Mouse (Mus musculus) embryonic facial prominence, embryonic 15.5 days (tissue): ENCODE results near the gene Rnf167. TPM values are rescaled to one million over a fixed set of nuclear protein-coding genes. Genes with fewer than 3 reads are reported as not detected.

ENCODE experiments used
- ATAC-seq: fragments of 200-750 bp; cut with Nextera tagmentation; 2 replicates; pipeline ENCODE4 v1.8.0; 2017; ENCODE audit warnings: low read depth, moderate TSS enrichment; ENCODE audit not compliant: insufficient number of reproducible peaks, low FRiP score, low TSS enrichment
- H3K27ac ChIP-seq: fragments of 300-500 bp; sonication (generic); replicated peaks from 2 replicates; pipeline ENCODE4 v1.5.1; 2015; ENCODE audit warnings: mild to moderate bottlenecking, inconsistent platforms
- H3K27me3 ChIP-seq: fragments of 300-500 bp; sonication (generic); 2 replicates; pipeline ENCODE4 v1.6.1; 2015; ENCODE audit warnings: inconsistent platforms
- H3K36me3 ChIP-seq: fragments of 300-500 bp; sonication (generic); 2 replicates; pipeline ENCODE4 v1.6.1; 2015; ENCODE audit warnings: mild to moderate bottlenecking, inconsistent platforms
- H3K4me1 ChIP-seq: fragments of 300-500 bp; sonication (generic); 2 replicates; pipeline ENCODE4 v1.6.1; 2015; ENCODE audit warnings: inconsistent platforms
- H3K4me2 ChIP-seq: fragments of 300-500 bp; sonication (generic); replicated peaks from 2 replicates; pipeline ENCODE4 v1.6.1; 2015; ENCODE audit warnings: mild to moderate bottlenecking, inconsistent platforms
- H3K4me3 ChIP-seq: fragments of 300-500 bp; sonication (generic); replicated peaks from 2 replicates; pipeline ENCODE4 v1.5.1; 2015; ENCODE audit warnings: mild to moderate bottlenecking, inconsistent platforms
- H3K9ac ChIP-seq: fragments of 300-500 bp; sonication (generic); 2 replicates; pipeline ENCODE4 v1.6.1; 2015; ENCODE audit warnings: inconsistent platforms
- H3K9me3 ChIP-seq: fragments of 300-500 bp; sonication (generic); replicated peaks from 2 replicates; pipeline ENCODE4 v1.6.1; 2016; ENCODE audit warnings: inconsistent platforms
- WGBS: fragments of 180-500 bp; shearing (Covaris S2); methylation state at CpG from one replicate; pipeline ENCODE4 v1.1.7; 2015; 5-methylcytosine and 5-hydroxymethylcytosine counted together
- polyA plus RNA-seq: library from polyadenylated mRNA; unstranded; fragments of >200 nt; fragmentation: Nextera tagmentation; extraction: Ambion mirVana; gene quantifications from 2 replicates; pipeline ENCODE4 v1.2.1, GENCODE M21; 2015

The Rnf167 gene
- polyA plus RNA-seq, 1 experiment from 2014 or later = 147 TPM

DNA sequence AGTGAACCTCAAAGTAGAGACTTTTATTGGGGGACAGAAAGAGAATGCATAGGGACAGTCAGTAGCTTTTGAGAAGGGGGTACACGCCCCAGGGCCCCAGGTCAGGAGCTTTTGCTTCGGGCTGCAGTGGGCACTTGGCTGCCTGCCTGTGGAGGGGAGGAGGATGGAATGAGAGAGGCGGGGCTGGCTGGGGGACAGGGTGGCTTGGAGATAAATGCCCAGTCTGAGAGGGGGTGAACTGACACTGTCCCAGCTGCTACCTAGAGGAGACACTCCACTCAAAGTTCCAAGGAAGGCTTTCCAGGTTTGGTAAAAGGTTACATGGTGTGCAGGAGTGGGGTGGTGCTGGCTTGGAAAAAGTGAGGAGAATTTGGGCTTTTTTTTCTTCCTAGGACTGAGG, 9.9 kb downstream of the Rnf167 start, which contains the start of gene Eno3:
TSS of gene Eno3 (plus strand) at position 239 of the 400 bp plus-strand sequence.
- Histone ChIP-seq H3K9me3 (no peaks in the 10 kb centered on the region), H3K36me3 (peaks cover 21% of the 10 kb centered on the region), H3K27me3 (no peaks in the 10 kb centered on the region), H3K4me1 (peaks cover 44% of the 10 kb centered on the region), H3K9ac (peak within 1 kb of the TSS; percentile 29), H3K27ac (peak within 1 kb of the TSS; percentile 99), H3K4me3 (peak within 1 kb of the TSS; percentile 100), H3K4me2 (peak within 1 kb of the TSS; percentile 91)
- ATAC-seq = no peak
- WGBS = 14% methylated on average over 3 of the region's 3 CpGs

GRCm38 (mm10) chr11:70657573-70657972, 10.5 kb downstream of the Rnf167 start:
- peaks cover 38% of the 10 kb centered on the region for H3K4me1 ChIP-seq
- H3K27me3 ChIP-seq = no peaks in the 10 kb centered on the region
- no peak for ATAC-seq
- peak overlapping the region; percentile 5; the same call in 1 of the 2 replicates for H3K4me3 ChIP-seq
- H3K36me3 ChIP-seq = peaks cover 21% of the 10 kb centered on the region
- no peaks in the 10 kb centered on the region for H3K9me3 ChIP-seq
- no peak overlapping the region for H3K4me2 ChIP-seq
- no peak overlapping the region for H3K9ac ChIP-seq
- H3K27ac ChIP-seq = peak overlapping the region; percentile 99; the same call in 1 of the 2 replicates
- WGBS = 46% methylated on average over 6 of the region's 6 CpGs

DNA sequence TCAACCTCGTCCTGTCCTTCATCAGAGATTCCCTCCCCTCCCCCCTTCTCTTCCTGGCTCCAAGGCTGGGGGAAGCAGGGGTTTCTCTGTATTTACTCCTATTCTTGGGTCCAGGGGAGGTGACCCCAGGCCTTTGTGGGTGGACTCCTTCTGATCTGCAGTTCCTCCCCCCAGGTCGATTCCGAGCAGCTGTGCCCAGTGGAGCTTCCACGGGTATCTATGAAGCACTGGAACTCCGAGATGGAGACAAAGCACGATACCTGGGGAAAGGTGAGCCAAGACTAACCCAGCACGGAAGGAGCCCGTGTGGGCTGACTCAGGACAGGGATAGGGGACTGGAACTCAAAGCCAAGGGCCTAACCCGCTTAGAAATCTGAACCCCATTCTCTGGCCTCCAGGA, 11.0 kb downstream of the Rnf167 start:
- no peak for ATAC-seq
- Histone ChIP-seq H3K9me3 (no peaks in the 10 kb centered on the region), H3K27ac (no peak overlapping the region), H3K27me3 (no peaks in the 10 kb centered on the region), H3K9ac (no peak overlapping the region), H3K36me3 (peaks cover 24% of the 10 kb centered on the region), H3K4me3 (peak overlapping the region; percentile 5; the same call in 1 of the 2 replicates), H3K4me2 (peak overlapping the region; percentile 6; the same call in 1 of the 2 replicates), H3K4me1 (peaks cover 33% of the 10 kb centered on the region)
- 49% methylated on average over 9 of the region's 9 CpGs for WGBS

- Histone ChIP-seq H3K4me1 (peaks cover 32% of the 10 kb centered on the region), H3K4me3 (no peak overlapping the region), H3K4me2 (0 out of 2 replicates have a peak overlapping the region, but pooled peaks have one; percentile 6), H3K27me3 (no peaks in the 10 kb centered on the region), H3K9ac (0 out of 2 replicates have a peak overlapping the region, but pooled peaks have one; percentile 1), H3K27ac (0 out of 2 replicates have a peak overlapping the region, but pooled peaks have one; percentile 0), H3K36me3 (peaks cover 29% of the 10 kb centered on the region), H3K9me3 (no peaks in the 10 kb centered on the region)
- ATAC-seq = no peak
- WGBS = 66% methylated on average over 5 of the region's 5 CpGs
These were observed 11.5 kb downstream of the Rnf167 start for GRCm38 (mm10) chr11:70658521-70658920.

DNA sequence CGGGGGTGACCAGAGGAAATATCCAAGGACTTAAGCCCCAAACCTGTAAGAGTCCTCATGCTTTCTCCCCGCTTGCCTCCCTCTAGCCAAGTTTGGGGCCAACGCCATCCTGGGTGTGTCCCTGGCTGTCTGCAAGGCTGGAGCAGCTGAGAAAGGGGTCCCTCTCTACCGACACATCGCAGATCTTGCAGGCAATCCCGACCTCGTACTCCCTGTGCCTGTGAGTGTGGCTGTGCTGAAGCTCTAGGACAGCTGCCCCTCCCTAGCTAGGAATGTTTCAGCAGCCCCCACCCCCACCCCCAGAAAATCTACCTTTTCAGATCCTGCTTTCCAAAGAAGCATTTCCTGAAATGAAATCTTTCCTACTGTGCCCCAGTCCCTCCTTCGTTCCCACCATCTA, 11.9 kb downstream of the Rnf167 start:
- Histone ChIP-seq H3K4me1 (peaks cover 32% of the 10 kb centered on the region), H3K9ac (no peak overlapping the region), H3K36me3 (peaks cover 33% of the 10 kb centered on the region), H3K4me2 (no peak overlapping the region), H3K4me3 (no peak overlapping the region), H3K27ac (0 out of 2 replicates have a peak overlapping the region, but pooled peaks have one; percentile 0), H3K27me3 (no peaks in the 10 kb centered on the region), H3K9me3 (no peaks in the 10 kb centered on the region)
- 58% methylated on average over 8 of the region's 8 CpGs for WGBS
- ATAC-seq = no peak

- no peak overlapping the region for H3K4me3 ChIP-seq
- H3K27ac ChIP-seq = no peak overlapping the region
- no peak for ATAC-seq
- no peak overlapping the region for H3K9ac ChIP-seq
- H3K27me3 ChIP-seq = no peaks in the 10 kb centered on the region
- WGBS = 84% methylated on average over 8 of the region's 8 CpGs
- peaks cover 49% of the 10 kb centered on the region for H3K36me3 ChIP-seq
- no peak overlapping the region for H3K4me2 ChIP-seq
- no peaks in the 10 kb centered on the region for H3K9me3 ChIP-seq
- H3K4me1 ChIP-seq = peaks cover 31% of the 10 kb centered on the region
These were observed 13.5 kb downstream of the Rnf167 start for GRCm38 (mm10) chr11:70660571-70660970.

GRCm38 (mm10) chr11:70663101-70663500, 16.1 kb downstream of the Rnf167 start:
- Histone ChIP-seq H3K27ac (no peak overlapping the region), H3K4me2 (no peak overlapping the region), H3K4me1 (peaks cover 21% of the 10 kb centered on the region), H3K9me3 (no peaks in the 10 kb centered on the region), H3K27me3 (no peaks in the 10 kb centered on the region), H3K36me3 (peaks cover 56% of the 10 kb centered on the region), H3K4me3 (no peak overlapping the region), H3K9ac (no peak overlapping the region)
- no peak for ATAC-seq
- 91% methylated on average over 8 of the region's 8 CpGs for WGBS

DNA sequence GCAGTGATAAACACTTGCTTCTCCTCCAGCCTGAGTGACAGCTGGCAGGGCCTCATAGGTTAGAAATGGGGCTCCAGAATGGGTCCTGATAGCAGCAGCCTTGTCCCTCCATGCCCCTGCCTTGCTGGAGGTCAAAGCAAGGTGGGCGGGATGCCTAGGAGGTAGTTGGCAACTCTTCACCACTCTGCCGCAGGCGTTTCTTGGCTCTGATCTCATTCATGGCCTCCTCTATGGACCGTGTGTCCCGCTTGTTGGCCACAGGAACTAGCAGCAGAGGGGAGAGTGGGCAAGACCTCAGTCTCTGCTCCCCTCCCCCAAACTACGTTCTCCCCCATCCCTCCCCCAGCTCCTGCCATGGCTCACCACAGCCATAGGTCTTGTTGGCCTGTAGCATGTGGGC, 16.9 kb downstream of the Rnf167 start:
- Histone ChIP-seq H3K9ac (no peak overlapping the region), H3K4me3 (no peak overlapping the region), H3K36me3 (peaks cover 56% of the 10 kb centered on the region), H3K4me1 (peaks cover 19% of the 10 kb centered on the region), H3K9me3 (no peaks in the 10 kb centered on the region), H3K27me3 (no peaks in the 10 kb centered on the region), H3K4me2 (no peak overlapping the region), H3K27ac (no peak overlapping the region)
- WGBS = 86% methylated on average over 6 of the region's 6 CpGs
- no peak for ATAC-seq

DNA sequence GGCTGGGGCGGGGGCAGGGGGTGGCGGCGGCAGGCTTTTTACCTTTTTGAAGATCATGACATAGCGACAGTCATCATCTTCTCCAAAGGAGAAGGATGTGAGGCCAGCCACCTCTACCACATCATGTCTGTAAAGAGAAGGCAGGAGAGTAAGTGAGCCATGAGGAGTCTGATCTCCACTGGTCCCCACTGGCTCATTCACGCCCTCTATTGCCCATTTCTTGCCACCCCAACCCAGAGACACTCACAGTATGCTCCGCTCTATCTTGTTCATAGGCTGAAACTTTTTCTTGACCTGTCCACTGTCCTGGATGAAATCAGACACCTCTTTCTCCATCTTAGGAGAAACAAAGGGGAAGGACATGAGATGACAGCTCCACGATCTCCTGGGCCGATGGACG, 17.7 kb downstream of the Rnf167 start:
- Histone ChIP-seq H3K9me3 (no peaks in the 10 kb centered on the region), H3K4me2 (no peak overlapping the region), H3K27ac (no peak overlapping the region), H3K36me3 (peaks cover 56% of the 10 kb centered on the region), H3K4me1 (peaks cover 18% of the 10 kb centered on the region), H3K27me3 (no peaks in the 10 kb centered on the region), H3K4me3 (no peak overlapping the region), H3K9ac (no peak overlapping the region)
- WGBS = 96% methylated on average over 9 of the region's 9 CpGs
- no peak for ATAC-seq

DNA sequence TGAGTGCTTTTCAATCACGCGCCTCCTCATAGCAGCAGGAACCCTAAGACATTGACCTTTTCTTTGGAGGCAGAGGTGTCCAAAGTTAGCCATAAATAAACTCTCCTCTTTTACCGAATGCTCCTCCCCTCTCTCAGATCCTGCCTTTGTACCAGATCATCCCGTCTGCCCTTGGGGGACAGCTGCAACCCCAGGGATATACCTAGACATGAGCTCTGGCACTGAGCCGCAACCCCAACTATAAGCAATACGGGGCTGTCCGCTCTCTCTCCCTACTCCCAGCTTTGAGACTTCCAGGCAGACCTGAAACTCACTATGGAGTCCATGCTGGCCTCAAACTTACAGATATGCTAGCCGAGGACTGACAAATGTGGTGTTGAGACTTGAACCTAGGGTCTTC, 19.7 kb downstream of the Rnf167 start:
- peaks cover 36% of the 10 kb centered on the region for H3K4me1 ChIP-seq
- H3K4me2 ChIP-seq = no peak overlapping the region
- no peaks in the 10 kb centered on the region for H3K27me3 ChIP-seq
- peaks cover 52% of the 10 kb centered on the region for H3K36me3 ChIP-seq
- no peaks in the 10 kb centered on the region for H3K9me3 ChIP-seq
- no peak overlapping the region for H3K9ac ChIP-seq
- H3K27ac ChIP-seq = no peak overlapping the region
- no peak overlapping the region for H3K4me3 ChIP-seq
- WGBS = 91% methylated on average over 8 of the region's 8 CpGs
- no peak for ATAC-seq

- H3K27ac ChIP-seq = peak overlapping the region; percentile 100
- peak overlapping the region; percentile 73 for H3K4me3 ChIP-seq
- H3K27me3 ChIP-seq = no peaks in the 10 kb centered on the region
- H3K9me3 ChIP-seq = no peaks in the 10 kb centered on the region
- peak overlapping the region; percentile 86 for H3K4me2 ChIP-seq
- H3K36me3 ChIP-seq = peaks cover 45% of the 10 kb centered on the region
- peaks cover 36% of the 10 kb centered on the region for H3K4me1 ChIP-seq
- peak overlapping the region; percentile 50; the same call in 1 of the 2 replicates for H3K9ac ChIP-seq
- WGBS = 44% methylated on average over 14 of the region's 14 CpGs
- ATAC-seq = no peak
These were observed 20.5 kb downstream of the Rnf167 start for GRCm38 (mm10) chr11:70667271-70668150.
